Mouse (Mus musculus): ENCODE measurements around the gene Wscd2.

GRCm38 (mm10) chr5:113509167-113509566 lies 19.0 kb downstream of the Wscd2 start:
- TF ChIP-seq GATA1 (IDR thresholded peaks at IDR 0.05; ENCODE audit: borderline replicate concordance, low read length) (no peak), FLI1 (IDR thresholded peaks at IDR 0.05; ENCODE audit: low read length) (no peak)

All from megakaryocyte, embryonic 14.5 days (primary cell).